Mouse (Mus musculus) heart, adult 10 weeks (tissue): Measurements from ENCODE around the gene Il12rb1. TPM values are rescaled to one million over a fixed set of nuclear protein-coding genes. Genes with fewer than 3 reads are reported as not detected.

Experiments used
- polyA plus RNA-seq: library from polyadenylated mRNA; stranded (reverse); fragments of 350-450 nt; fragmentation: Illumina TruSeq; extraction: RNeasy Lipid Tissue Mini Kit (QIAGEN cat#74804); gene quantifications from one replicate; pipeline ENCODE4 v1.2.3, GENCODE M21; 2014; ENCODE audit warnings: low read depth, low replicate concordance

The Il12rb1 gene
- polyA plus RNA-seq, result not detected

GRCm38 (mm10) chr8:70808239-70808638, at the start of gene Il12rb1:
Gene Il12rb1, plus strand, starts transcription at chr8:70808449.

GRCm38 (mm10) chr8:70760775-70761406, 47.4 kb upstream of the Il12rb1 start, which contains the start of gene Mpv17l2:
Gene Mpv17l2, minus strand, starts transcription at chr8:70760946.

GRCm38 (mm10) chr8:70776496-70777444, 31.5 kb upstream of the Il12rb1 start, which contains the start of gene Pik3r2:
Gene Pik3r2, minus strand, starts transcription at chr8:70776713.

GRCm38 (mm10) chr8:70804481-70805206, 3.6 kb upstream of the Il12rb1 start, which contains the start of gene Mast3:
Gene Mast3, minus strand, starts transcription at chr8:70805054.

GRCm38 (mm10) chr8:70839408-70840351, 31.4 kb downstream of the Il12rb1 start, which contains the start of gene Arrdc2:
Gene Arrdc2, minus strand, starts transcription at chr8:70839720.

GRCm38 (mm10) chr8:70862824-70863641, 54.8 kb downstream of the Il12rb1 start, which contains the start of gene Kcnn1:
Gene Kcnn1, minus strand, starts transcription at chr8:70863258.

Other genes starting within 250 kb of the Il12rb1 start
- gene Isyna1, start 214.1 kb upstream of the Il12rb1 start, polyA plus RNA-seq, result 33.1 TPM
- 42.1 TPM for gene Ssbp4, start 199.6 kb upstream of the Il12rb1 start, polyA plus RNA-seq
- 2.3 TPM for gene Lrrc25, start 192.3 kb upstream of the Il12rb1 start, polyA plus RNA-seq
- gene Gdf15, start 176.0 kb upstream of the Il12rb1 start, polyA plus RNA-seq, result 2.1 TPM
- 23.9 TPM for gene Pgpep1, start 148.1 kb upstream of the Il12rb1 start, polyA plus RNA-seq
- gene Lsm4, start 135.2 kb upstream of the Il12rb1 start, polyA plus RNA-seq, result 90.3 TPM
- gene Jund, start 109.5 kb upstream of the Il12rb1 start, polyA plus RNA-seq, result 59.5 TPM
- not detected for gene Iqcn, start 105.0 kb upstream of the Il12rb1 start, polyA plus RNA-seq
- not detected for gene Gm3336, start 89.9 kb upstream of the Il12rb1 start, polyA plus RNA-seq
- gene Pde4c, start 84.7 kb upstream of the Il12rb1 start, polyA plus RNA-seq, result 7.0 TPM
- gene Rab3a, start 53.8 kb upstream of the Il12rb1 start, polyA plus RNA-seq, result 57.6 TPM
- gene Mpv17l2, start 47.5 kb upstream of the Il12rb1 start, polyA plus RNA-seq, result 19.0 TPM
- 24.1 TPM for gene Pik3r2, start 31.7 kb upstream of the Il12rb1 start, polyA plus RNA-seq
- gene Mast3, start 3.4 kb upstream of the Il12rb1 start, polyA plus RNA-seq, result 6.4 TPM
- 11.1 TPM for gene Arrdc2, start 31.3 kb downstream of the Il12rb1 start, polyA plus RNA-seq
- gene Kcnn1, start 54.8 kb downstream of the Il12rb1 start, polyA plus RNA-seq, result 15.8 TPM
- 55.5 TPM for gene Ccdc124, start 65.5 kb downstream of the Il12rb1 start, polyA plus RNA-seq
- gene Slc5a5, start 84.3 kb downstream of the Il12rb1 start, polyA plus RNA-seq, result not detected
- gene Rpl18a, start 89.0 kb downstream of the Il12rb1 start, polyA plus RNA-seq, result 1,294 TPM
- gene Map1s, start 97.5 kb downstream of the Il12rb1 start, polyA plus RNA-seq, result 9.2 TPM